Mouse (Mus musculus): ENCODE results near the gene Rcsd1.

DNA sequence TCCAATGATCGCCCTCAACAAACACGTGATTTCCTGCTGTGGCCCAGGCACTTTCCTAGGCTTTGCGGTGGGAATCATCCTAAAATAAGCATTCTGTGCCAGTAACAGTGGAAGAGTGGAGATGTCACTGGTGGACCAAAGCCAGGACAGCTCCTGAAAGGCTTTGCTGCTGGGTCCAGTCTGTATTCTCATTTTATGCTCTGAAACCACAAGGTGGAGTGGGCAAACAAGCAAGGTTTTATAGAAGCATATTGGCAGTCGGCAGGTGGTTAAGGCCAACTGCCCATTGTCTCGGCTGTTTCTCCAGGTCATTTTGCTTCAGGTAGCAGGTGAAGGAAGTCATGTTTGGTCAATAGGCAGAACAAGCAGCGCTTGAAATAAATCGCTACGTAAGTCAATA, 78.4 kb downstream of the Rcsd1 start:
- TF ChIP-seq POLR2A (IDR thresholded peaks at IDR 0.05; ENCODE audit: low read depth, low read length) (no peak), CTCF (conservative IDR thresholded peaks at IDR 0.05; ENCODE audit: insufficient read depth, insufficient read length, low read depth, low read length) (no peak)
